Mouse (Mus musculus) testis, adult 2 months (tissue): ENCODE data around the gene Gfod2. TPM values are rescaled to one million over a fixed set of nuclear protein-coding genes. Genes with fewer than 3 reads are reported as not detected.

ENCODE experiments used
- H3K27ac ChIP-seq: fragments of 200-500 bp; 2 replicates; pipeline ENCODE4 v1.5.1; 2012; ENCODE audit warnings: low read depth, low read length; ENCODE audit not compliant: control insufficient read depth, insufficient read depth
- H3K27me3 ChIP-seq: fragments of 200-500 bp; 2 replicates; pipeline ENCODE4 v1.6.1; 2012; ENCODE audit warnings: mild to moderate bottlenecking, low read length, moderate library complexity; ENCODE audit not compliant: control insufficient read depth, insufficient read depth
- H3K36me3 ChIP-seq: fragments of 200-500 bp; 2 replicates; pipeline ENCODE4 v1.6.1; 2012; ENCODE audit warnings: mild to moderate bottlenecking, low read length; ENCODE audit not compliant: control insufficient read depth, insufficient read depth
- H3K4me1 ChIP-seq: fragments of 200-500 bp; 2 replicates; pipeline ENCODE4 v1.6.1; 2012; ENCODE audit warnings: low read length; ENCODE audit not compliant: control insufficient read depth, insufficient read depth
- H3K4me3 ChIP-seq: fragments of 200-500 bp; 2 replicates; pipeline ENCODE4 v1.5.1; 2012; ENCODE audit warnings: low read depth, mild to moderate bottlenecking, low read length, moderate library complexity, mixed read lengths; ENCODE audit not compliant: control insufficient read depth
- CTCF ChIP-seq: fragments of 200-500 bp; IDR thresholded peaks from 2 replicates; pipeline ENCODE4 v1.5.1; 2012; ENCODE audit warnings: low read depth, mild to moderate bottlenecking, inconsistent platforms, low read length, moderate library complexity; ENCODE audit not compliant: control insufficient read depth, insufficient read depth, insufficient replicate concordance
- POLR2A ChIP-seq: fragments of 200-500 bp; IDR thresholded peaks from 2 replicates; pipeline ENCODE4 v1.6.1; 2012; ENCODE audit warnings: low read depth, mild to moderate bottlenecking, inconsistent platforms, low read length, moderate library complexity; ENCODE audit not compliant: control insufficient read depth
- polyA plus RNA-seq: library from polyadenylated mRNA; depleted of rRNA; stranded (reverse); fragments of >200 nt; gene quantifications from 2 replicates; pipeline ENCODE4 v1.2.3, GENCODE M21; 2012

Gene Gfod2
- polyA plus RNA-seq, 1 experiment: 3.3 TPM

DNA sequence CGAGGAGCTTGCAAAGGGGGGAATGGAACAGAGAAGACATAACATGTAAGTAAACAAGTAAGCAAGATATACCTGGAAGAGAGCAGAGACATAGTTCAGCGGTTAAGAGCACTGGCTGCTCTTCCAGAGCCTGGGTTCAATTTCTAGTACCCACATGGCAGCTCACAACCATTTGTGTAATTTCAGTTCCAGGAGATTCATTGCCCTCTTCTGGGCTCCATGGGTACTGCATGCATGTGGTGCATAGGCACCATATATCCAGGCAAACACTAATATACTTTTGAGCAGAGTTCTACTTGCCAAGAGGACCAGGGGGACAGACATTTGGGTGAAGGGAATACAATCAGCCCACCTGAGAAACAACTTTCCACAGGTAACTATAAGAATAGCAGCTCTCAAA lies 29.8 kb upstream of the Gfod2 start:
- Histone ChIP-seq H3K36me3 (no peaks in the 10 kb centered on the region; the same call in none of the 2 replicates), H3K27me3 (no peaks in the 10 kb centered on the region), H3K4me3 (no peak overlapping the region), H3K27ac (no peak overlapping the region), H3K4me1 (peaks cover 3% of the 10 kb centered on the region)
- TF ChIP-seq POLR2A (no peak), CTCF (no peak)

- no peaks in the 10 kb centered on the region for H3K27me3 ChIP-seq
- peaks cover 3% of the 10 kb centered on the region; the same call in 1 of the 2 replicates for H3K36me3 ChIP-seq
- no peak overlapping the region for H3K4me3 ChIP-seq
- TF ChIP-seq CTCF (no peak), POLR2A (no peak)
- H3K27ac ChIP-seq: no peak overlapping the region
- no peaks in the 10 kb centered on the region for H3K4me1 ChIP-seq
Measured at GRCm38 (mm10) chr8:105780298-105780697, 21.8 kb upstream of the Gfod2 start.

DNA sequence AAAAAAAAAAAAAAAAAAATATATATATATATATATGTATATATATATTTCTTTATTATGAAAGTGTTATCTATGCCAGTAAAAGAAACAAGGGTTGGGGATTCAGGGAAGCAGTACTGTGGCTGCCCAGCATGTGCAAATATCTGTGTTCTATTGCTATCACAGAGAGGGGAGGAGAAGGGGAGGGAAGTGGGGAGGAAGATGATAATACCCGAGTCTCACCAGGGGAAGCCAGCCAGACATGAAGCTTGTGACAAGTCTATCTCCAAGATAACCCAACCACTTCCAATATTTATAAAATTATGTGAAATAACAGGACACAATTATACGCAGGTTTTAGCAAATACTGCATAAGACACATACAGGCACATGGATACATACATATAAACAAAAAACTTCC lies 19.4 kb upstream of the Gfod2 start:
- no peak overlapping the region for H3K4me3 ChIP-seq
- H3K4me1 ChIP-seq: no peaks in the 10 kb centered on the region
- H3K36me3 ChIP-seq: peaks cover 3% of the 10 kb centered on the region; the same call in 1 of the 2 replicates

GRCm38 (mm10) chr8:105774498-105774897 lies 16.0 kb upstream of the Gfod2 start:
- Histone ChIP-seq H3K27ac (no peak overlapping the region), H3K4me3 (no peak overlapping the region), H3K36me3 (peaks cover 3% of the 10 kb centered on the region), H3K27me3 (no peaks in the 10 kb centered on the region), H3K4me1 (no peaks in the 10 kb centered on the region)
- TF ChIP-seq POLR2A (no peak), CTCF (no peak)

More for the DNA sequence above, 19.4 kb upstream of the Gfod2 start:
- no peaks in the 10 kb centered on the region for H3K27me3 ChIP-seq
- H3K27ac ChIP-seq: no peak overlapping the region
- no peak for TF ChIP-seq POLR2A
- TF ChIP-seq CTCF: no peak

GRCm38 (mm10) chr8:105773441-105773861 lies 15.0 kb upstream of the Gfod2 start:
- Histone ChIP-seq H3K27ac (no peak overlapping the region; the same call in 1 of the 2 replicates), H3K36me3 (peaks cover 2% of the 10 kb centered on the region), H3K4me1 (no peaks in the 10 kb centered on the region), H3K27me3 (no peaks in the 10 kb centered on the region), H3K4me3 (no peak overlapping the region)
- TF ChIP-seq CTCF (no peak), POLR2A (no peak)

GRCm38 (mm10) chr8:105771398-105772175 lies 13.1 kb upstream of the Gfod2 start:
- Histone ChIP-seq H3K27me3 (no peaks in the 10 kb centered on the region), H3K27ac (no peak overlapping the region), H3K36me3 (peaks cover 2% of the 10 kb centered on the region), H3K4me1 (no peaks in the 10 kb centered on the region), H3K4me3 (no peak overlapping the region)
- TF ChIP-seq CTCF (no peak), POLR2A (no peak)

GRCm38 (mm10) chr8:105770609-105771008 lies 12.1 kb upstream of the Gfod2 start:
- Histone ChIP-seq H3K36me3 (peaks cover 2% of the 10 kb centered on the region), H3K4me3 (no peak overlapping the region)

More at GRCm38 (mm10) chr8:105770609-105771008, 12.1 kb upstream of the Gfod2 start:
- TF ChIP-seq CTCF: peak; percentile 47; the same call in 1 of the 2 replicates
- no peak for TF ChIP-seq POLR2A
- no peaks in the 10 kb centered on the region for H3K4me1 ChIP-seq
- no peaks in the 10 kb centered on the region for H3K27me3 ChIP-seq
- no peak overlapping the region for H3K27ac ChIP-seq
